Mouse (Mus musculus): Measurements from ENCODE around the gene Kri1. TPM values are rescaled to one million over a fixed set of nuclear protein-coding genes. Genes with fewer than 3 reads are reported as not detected.

Gene Kri1
- total and polyA plus RNA-seq, 2 experiments = 6.5 to 9.7 TPM

DNA sequence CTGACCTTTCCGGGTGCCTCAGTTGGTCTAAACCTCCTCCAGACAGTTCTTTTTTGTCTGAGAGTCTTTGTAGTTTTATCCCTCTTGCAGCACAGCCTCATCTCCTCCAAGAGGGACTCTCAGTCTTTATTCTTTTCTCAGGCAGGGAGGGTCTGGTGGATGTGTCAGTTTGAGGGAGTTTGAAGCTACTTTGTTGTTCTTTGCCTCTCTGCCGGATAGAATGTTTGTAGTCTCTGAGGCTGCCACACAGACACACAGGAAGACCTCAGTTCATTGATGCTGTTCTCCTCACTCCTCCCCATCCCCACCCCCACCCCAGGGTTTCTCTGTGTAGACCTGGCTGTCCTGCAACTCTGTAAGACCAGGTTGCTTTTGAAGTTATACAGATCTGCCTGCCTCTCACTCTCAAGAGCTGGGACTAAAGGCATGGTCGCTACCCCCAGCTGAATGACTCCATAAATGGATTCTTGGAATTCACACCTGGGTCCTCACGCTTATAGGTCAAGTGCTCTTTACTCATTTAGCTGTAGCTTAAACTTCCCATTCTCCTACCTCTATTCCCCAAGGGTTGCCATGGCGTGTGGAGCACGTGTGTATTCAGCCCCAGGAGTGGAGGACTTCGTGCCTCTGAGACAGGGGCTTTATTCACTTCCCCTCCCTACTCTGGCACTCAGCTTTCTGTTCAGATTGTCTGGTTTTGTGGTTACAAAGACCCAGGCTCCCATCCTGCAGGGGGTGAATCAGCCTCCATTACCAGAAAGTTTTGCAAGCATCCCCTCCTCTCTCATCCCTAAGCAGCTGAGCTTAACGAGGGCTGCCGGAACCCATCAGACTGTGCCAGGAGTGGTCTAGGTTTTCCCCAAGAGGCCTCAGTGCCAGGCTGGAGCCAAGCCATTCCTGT is 44.6 kb upstream of the Kri1 start:
- 72% methylated on average over 9 of the region's 9 CpGs for WGBS
- DNase-seq (ENCODE audit: extremely low read depth, low read depth, low spot score) = no peak
- H3K27me3 ChIP-seq (ENCODE audit: control insufficient read depth, insufficient read depth, low read length) = no peaks in the 10 kb centered on the region
- no peak overlapping the region for H3K4me3 ChIP-seq (ENCODE audit: insufficient read depth, low read depth, low read length)
- H3K79me2 ChIP-seq (ENCODE audit: control insufficient read depth, insufficient read depth, low read length) = no peaks in the 10 kb centered on the region
- H3K27ac ChIP-seq (replicated peaks; ENCODE audit: insufficient read depth, low read depth, low read length) = no peak overlapping the region
- no peak overlapping the region for H3K9ac ChIP-seq (ENCODE audit: low read depth, low read length)
- TF ChIP-seq POLR2A (IDR thresholded peaks at IDR 0.05; ENCODE audit: extremely low read depth, insufficient read depth, low read length) (no peak), CTCF (IDR thresholded peaks at IDR 0.05; ENCODE audit: low read depth, low read length) (no peak)
- no peaks in the 10 kb centered on the region for H3K4me1 ChIP-seq (ENCODE audit: control insufficient read depth, insufficient read depth, low read length)
- no peaks in the 10 kb centered on the region for H3K36me3 ChIP-seq (ENCODE audit: control insufficient read depth, insufficient read depth, low read length)

GRCm38 (mm10) chr9:21331365-21332140 is 43.8 kb upstream of the Kri1 start:
- Histone ChIP-seq H3K9ac (ENCODE audit: low read depth, low read length) (no peak overlapping the region), H3K4me3 (ENCODE audit: insufficient read depth, low read depth, low read length) (no peak overlapping the region), H3K27ac (replicated peaks; ENCODE audit: insufficient read depth, low read depth, low read length) (no peak overlapping the region), H3K4me1 (ENCODE audit: control insufficient read depth, insufficient read depth, low read length) (no peaks in the 10 kb centered on the region), H3K79me2 (ENCODE audit: control insufficient read depth, insufficient read depth, low read length) (no peaks in the 10 kb centered on the region), H3K27me3 (ENCODE audit: control insufficient read depth, insufficient read depth, low read length) (no peaks in the 10 kb centered on the region), H3K36me3 (ENCODE audit: control insufficient read depth, insufficient read depth, low read length) (no peaks in the 10 kb centered on the region)
- 82% methylated on average over 12 of the region's 12 CpGs for WGBS
- TF ChIP-seq POLR2A (IDR thresholded peaks at IDR 0.05; ENCODE audit: extremely low read depth, insufficient read depth, low read length) (no peak), CTCF (IDR thresholded peaks at IDR 0.05; ENCODE audit: low read depth, low read length) (no peak)
- no peak for DNase-seq (ENCODE audit: extremely low read depth, low read depth, low spot score)

DNA sequence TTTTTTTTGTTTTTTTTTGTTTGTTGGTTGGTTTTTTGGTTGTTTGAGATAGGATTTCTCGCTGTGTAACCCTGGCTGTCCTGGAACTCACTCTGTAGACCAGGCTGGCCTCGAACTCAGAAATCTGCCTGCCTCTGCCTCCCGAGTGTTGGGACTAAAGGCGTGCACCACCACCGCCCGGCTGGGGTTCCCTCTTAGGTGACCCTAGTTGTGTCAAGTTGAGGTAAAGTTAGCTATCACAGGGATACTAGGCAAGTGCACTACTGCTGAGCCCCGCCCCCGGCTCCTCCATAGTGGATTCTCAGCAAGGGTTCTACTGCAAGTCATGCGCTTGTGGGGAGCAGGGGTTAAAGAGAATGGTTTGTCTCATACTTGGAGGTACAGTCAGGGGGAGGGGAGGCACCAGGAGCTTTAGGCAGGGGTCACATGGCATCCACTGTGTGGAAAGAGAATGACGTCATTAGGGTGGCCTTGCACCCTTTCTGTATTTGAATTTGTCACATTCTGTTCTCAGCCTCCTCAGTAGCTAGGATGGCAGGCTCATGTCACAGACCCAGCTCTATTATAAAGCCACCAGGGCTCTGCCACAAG is 42.0 kb upstream of the Kri1 start:
- no peaks in the 10 kb centered on the region for H3K4me1 ChIP-seq (ENCODE audit: control insufficient read depth, insufficient read depth, low read length)
- H3K27me3 ChIP-seq (ENCODE audit: control insufficient read depth, insufficient read depth, low read length) = no peaks in the 10 kb centered on the region
- TF ChIP-seq POLR2A (IDR thresholded peaks at IDR 0.05; ENCODE audit: extremely low read depth, insufficient read depth, low read length) = no peak
- no peak for TF ChIP-seq CTCF (IDR thresholded peaks at IDR 0.05; ENCODE audit: low read depth, low read length)
- no peaks in the 10 kb centered on the region for H3K36me3 ChIP-seq (ENCODE audit: control insufficient read depth, insufficient read depth, low read length)
- no peak overlapping the region for H3K9ac ChIP-seq (ENCODE audit: low read depth, low read length)
- no peak overlapping the region for H3K4me3 ChIP-seq (ENCODE audit: insufficient read depth, low read depth, low read length)
- no peaks in the 10 kb centered on the region for H3K79me2 ChIP-seq (ENCODE audit: control insufficient read depth, insufficient read depth, low read length)
- no peak for DNase-seq (ENCODE audit: extremely low read depth, low read depth, low spot score)
- WGBS = 90% methylated on average over 10 of the region's 10 CpGs
- no peak overlapping the region for H3K27ac ChIP-seq (replicated peaks; ENCODE audit: insufficient read depth, low read depth, low read length)

- H3K27me3 ChIP-seq (ENCODE audit: control insufficient read depth, insufficient read depth, low read length) = no peaks in the 10 kb centered on the region
- H3K9ac ChIP-seq (ENCODE audit: low read depth, low read length) = no peak overlapping the region
- no peaks in the 10 kb centered on the region for H3K4me1 ChIP-seq (ENCODE audit: control insufficient read depth, insufficient read depth, low read length)
- H3K79me2 ChIP-seq (ENCODE audit: control insufficient read depth, insufficient read depth, low read length) = no peaks in the 10 kb centered on the region
- TF ChIP-seq CTCF (IDR thresholded peaks at IDR 0.05; ENCODE audit: low read depth, low read length) (no peak), POLR2A (IDR thresholded peaks at IDR 0.05; ENCODE audit: extremely low read depth, insufficient read depth, low read length) (no peak)
- H3K4me3 ChIP-seq (ENCODE audit: insufficient read depth, low read depth, low read length) = no peak overlapping the region
- H3K27ac ChIP-seq (replicated peaks; ENCODE audit: insufficient read depth, low read depth, low read length) = no peak overlapping the region
- no peaks in the 10 kb centered on the region for H3K36me3 ChIP-seq (ENCODE audit: control insufficient read depth, insufficient read depth, low read length)
- WGBS = 45% methylated on average over 4 of the region's 5 CpGs
- DNase-seq (ENCODE audit: extremely low read depth, low read depth, low spot score) = no peak
These were observed 41.3 kb upstream of the Kri1 start for GRCm38 (mm10) chr9:21329041-21329440.

DNA sequence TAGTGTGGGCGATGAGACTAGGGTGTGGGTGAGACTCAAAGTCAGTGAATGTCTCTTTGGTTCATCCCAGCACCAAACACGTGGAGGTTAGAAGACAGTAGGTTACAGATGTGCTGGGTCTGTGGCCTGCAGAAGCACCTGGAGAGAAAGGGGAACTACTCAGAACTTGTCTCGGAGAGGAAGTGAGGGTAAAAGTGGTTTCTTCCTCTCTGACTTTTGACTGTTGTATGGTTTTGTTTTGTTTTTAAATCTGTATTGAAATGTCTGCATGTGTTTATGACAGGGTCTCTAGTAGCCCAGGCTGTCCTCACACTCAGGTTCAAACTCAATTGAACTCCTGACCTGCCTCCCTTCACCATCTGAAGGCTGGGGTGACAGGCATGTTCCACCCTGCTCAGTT is 40.3 kb upstream of the Kri1 start:
- H3K36me3 ChIP-seq (ENCODE audit: control insufficient read depth, insufficient read depth, low read length) = no peaks in the 10 kb centered on the region
- no peaks in the 10 kb centered on the region for H3K79me2 ChIP-seq (ENCODE audit: control insufficient read depth, insufficient read depth, low read length)
- 75% methylated on average over 3 of the region's 3 CpGs for WGBS
- TF ChIP-seq CTCF (IDR thresholded peaks at IDR 0.05; ENCODE audit: low read depth, low read length) = no peak
- H3K9ac ChIP-seq (ENCODE audit: low read depth, low read length) = no peak overlapping the region
- DNase-seq (ENCODE audit: extremely low read depth, low read depth, low spot score) = peak; percentile 12
- H3K4me3 ChIP-seq (ENCODE audit: insufficient read depth, low read depth, low read length) = no peak overlapping the region
- no peaks in the 10 kb centered on the region for H3K27me3 ChIP-seq (ENCODE audit: control insufficient read depth, insufficient read depth, low read length)
- H3K27ac ChIP-seq (replicated peaks; ENCODE audit: insufficient read depth, low read depth, low read length) = no peak overlapping the region
- no peaks in the 10 kb centered on the region for H3K4me1 ChIP-seq (ENCODE audit: control insufficient read depth, insufficient read depth, low read length)
